Mouse (Mus musculus): ENCODE measurements around the gene Tmem214.

Tmem214 gene

DNA sequence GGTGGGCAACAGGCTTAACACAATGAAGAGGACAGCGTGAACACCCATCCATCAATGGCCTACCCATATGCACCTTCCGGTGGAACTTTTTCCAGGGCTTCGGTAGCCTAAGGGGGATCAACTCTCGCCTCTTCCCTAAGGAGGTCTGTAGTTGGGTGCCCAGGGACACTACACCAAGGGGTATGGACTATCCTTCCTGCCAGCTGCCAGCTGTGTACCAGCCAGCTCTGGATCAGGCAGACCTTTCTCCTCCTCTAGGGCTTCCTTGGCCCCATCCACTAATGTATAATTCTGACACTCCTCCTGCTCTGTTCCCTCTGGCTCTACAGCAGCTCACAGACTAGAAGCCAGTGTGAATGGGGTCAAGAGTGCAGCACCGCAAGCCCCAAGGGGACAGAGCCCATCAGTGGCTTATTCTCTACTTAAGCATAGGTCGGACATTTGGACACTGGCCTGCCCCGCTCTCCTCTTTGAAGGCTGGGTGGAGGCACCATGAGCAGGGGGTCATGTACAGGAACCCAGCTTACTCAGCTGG, 46.4 kb downstream of the Tmem214 start:
- in situ Hi-C loops (cut with MboI, MseI) = loop anchor here (10.0 kb wide), 1 partner anchor 1461 kb away; no protein-coding TSS in a partner anchor

DNA sequence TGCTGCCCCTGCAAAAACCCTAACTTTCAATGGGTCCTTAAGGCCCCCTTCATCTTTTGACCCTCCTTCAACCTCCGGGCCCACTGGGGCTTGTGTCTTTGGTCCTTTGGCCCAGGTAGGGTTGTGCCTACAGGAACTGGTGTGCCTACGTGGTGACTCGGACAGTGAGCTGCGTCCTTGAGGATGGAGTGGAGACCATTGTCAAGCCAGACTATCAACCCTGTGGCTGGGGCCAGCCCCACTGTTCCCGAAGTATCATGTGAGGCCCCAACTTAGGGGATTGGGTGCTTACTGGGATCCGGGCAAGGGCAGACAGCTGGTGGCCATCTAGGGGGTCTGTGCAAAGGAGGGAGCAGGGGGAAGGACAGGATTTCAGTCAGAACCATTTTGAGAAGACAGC, 47.0 kb downstream of the Tmem214 start:
- in situ Hi-C loops (cut with MboI, MseI) = loop anchor here (5.0 to 10.0 kb wide), 2 partner anchors 43 to 1460 kb away; no protein-coding TSS in a partner anchor

DNA sequence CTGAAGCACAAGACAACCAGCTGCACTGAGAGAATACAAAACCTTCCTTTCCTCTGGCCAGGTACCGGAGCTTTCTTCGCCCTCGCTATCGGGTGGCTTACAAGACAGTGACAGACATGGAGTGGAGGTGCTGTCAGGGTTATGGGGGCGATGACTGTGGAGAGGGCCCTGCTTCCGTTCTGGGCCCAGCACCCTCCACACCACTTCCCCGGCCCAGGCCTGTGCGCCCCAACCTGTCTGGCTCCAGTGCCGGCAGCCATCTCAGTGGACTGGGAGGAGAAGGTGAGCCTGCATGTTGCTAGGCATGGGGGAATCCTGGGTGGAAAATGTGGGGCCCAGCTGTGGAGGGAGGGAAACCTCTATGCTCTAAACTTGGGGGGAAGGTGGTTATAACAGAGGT, 47.6 kb downstream of the Tmem214 start:
- in situ Hi-C loops (cut with MboI, MseI) = loop anchor here (5.0 to 10.0 kb wide), 2 partner anchors 43 to 1459 kb away; no protein-coding TSS in a partner anchor

DNA sequence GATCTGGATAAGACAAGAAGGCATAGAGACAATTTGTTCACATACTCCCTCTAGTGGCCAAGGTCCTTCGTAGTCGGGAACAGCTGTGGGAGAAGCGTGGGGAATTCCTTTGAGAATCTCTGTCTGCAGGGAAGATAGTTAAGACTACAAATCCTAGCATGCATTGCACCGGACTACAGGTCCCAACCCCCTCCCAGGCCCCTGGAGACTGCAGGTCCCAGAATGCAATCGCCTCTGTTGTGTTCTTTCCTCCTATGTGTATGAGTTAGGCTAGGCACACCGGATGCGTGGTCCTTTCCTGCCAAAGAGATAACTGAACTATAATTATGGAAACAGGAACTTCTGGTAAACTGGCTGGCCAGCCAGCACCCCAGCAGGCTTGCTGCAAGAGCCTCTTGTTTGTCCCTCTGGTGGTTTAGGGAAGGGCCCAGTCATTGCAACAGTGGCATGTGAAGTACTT, 48.2 kb downstream of the Tmem214 start:
- in situ Hi-C loops (cut with MboI, MseI) = loop anchor here (5.0 to 10.0 kb wide), 2 partner anchors 44 to 1459 kb away; no protein-coding TSS in a partner anchor

DNA sequence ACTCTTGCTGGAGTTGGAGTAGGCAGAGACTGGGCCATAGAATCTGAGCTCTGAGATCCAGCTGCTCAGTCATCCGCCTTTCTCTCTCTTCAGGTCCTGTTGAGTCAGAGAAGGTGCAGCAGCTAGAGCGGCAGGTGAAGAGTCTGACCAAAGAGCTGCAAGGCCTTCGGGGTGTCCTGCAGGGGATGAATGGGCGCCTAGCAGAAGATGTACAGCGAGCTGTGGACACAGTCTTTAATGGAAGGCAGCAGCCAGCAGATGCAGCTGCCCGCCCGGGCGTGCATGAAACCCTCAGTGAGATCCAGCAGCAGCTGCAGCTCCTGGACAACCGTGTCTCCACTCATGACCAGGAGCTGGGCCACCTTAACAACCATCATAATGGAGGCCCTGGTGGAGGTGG, 49.0 kb downstream of the Tmem214 start:
- in situ Hi-C loops (cut with MboI, MseI) = loop anchor here (5.0 to 10.0 kb wide), 2 partner anchors 45 to 1458 kb away; no protein-coding TSS in a partner anchor

DNA sequence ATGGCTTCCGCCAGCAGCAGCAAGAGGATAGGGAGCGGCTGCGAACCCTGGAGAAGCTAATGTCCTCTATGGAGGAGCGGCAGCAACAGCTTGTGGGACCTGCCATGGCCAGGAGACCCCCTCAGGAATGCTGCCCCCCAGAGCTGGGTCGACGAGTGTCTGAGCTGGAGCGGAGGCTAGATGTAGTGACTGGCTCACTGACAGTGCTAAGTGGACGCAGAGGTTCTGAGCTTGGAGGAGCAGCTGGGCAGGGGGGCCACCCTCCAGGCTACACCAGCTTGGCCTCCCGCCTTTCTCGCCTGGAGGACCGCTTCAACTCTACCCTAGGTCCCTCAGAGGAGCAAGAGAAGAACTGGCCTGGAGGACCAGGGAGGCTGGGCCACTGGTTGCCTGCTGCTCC, 49.5 kb downstream of the Tmem214 start:
- in situ Hi-C loops (cut with MboI, MseI) = loop anchor here (5.0 to 10.0 kb wide), 2 partner anchors 45 to 1457 kb away; no protein-coding TSS in a partner anchor

DNA sequence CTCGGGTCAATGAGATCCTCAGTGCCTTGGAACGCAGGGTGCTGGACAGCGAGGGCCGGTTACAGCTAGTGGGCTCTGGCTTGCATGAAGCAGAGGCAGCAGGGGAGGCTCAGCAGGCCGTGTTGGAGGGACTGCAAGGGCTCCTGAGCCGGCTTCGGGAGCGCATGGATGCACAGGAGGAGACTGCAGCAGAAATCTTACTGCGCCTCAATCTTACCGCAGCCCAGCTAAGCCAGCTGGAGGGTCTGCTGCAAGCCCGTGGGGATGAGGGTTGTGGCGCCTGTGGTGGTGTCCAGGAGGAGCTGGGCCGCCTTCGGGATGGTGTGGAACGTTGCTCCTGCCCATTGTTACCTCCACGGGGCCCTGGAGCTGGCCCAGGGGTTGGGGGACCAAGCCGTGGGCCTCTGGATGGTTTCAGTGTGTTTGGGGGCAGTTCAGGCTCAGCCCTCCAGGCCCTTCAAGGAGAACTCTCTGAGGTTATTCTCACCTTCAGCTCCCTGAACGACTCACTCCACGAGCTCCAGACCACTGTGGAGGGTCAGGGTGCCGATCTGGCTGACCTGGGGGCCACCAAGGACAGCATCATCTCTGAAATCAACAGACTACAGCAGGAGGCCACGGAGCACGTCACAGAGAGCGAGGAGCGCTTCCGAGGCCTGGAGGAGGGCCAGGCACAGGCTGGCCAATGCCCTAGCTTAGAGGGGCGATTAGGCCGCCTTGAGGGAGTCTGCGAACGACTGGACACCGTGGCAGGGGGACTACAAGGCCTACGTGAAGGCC, 50.3 kb downstream of the Tmem214 start:
- in situ Hi-C loops (cut with MboI, MseI) = loop anchor here (5.0 to 10.0 kb wide), 2 partner anchors 46 to 1457 kb away; no protein-coding TSS in a partner anchor

DNA sequence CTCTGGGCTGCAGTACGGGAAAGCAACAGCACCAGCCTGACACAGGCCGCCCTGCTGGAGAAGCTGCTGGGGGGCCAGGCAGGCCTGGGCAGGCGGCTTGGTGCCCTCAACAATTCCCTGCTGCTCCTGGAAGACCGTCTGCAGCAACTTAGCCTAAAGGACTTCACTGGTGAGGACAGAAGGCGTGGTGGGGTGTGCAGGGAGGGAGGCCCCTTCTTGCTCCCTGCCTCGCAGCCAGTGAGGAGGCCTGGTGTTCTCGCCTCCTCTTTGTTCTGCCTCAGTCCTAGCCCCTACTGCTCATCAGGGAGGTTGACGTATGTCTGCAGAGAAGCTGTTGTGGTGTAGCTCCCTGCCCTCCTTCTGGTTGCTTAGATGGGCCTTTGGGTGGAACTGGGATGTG, 50.9 kb downstream of the Tmem214 start:
- in situ Hi-C loops (cut with MboI, MseI) = loop anchor here (5.0 to 10.0 kb wide), 2 partner anchors 46 to 1456 kb away; no protein-coding TSS in a partner anchor

DNA sequence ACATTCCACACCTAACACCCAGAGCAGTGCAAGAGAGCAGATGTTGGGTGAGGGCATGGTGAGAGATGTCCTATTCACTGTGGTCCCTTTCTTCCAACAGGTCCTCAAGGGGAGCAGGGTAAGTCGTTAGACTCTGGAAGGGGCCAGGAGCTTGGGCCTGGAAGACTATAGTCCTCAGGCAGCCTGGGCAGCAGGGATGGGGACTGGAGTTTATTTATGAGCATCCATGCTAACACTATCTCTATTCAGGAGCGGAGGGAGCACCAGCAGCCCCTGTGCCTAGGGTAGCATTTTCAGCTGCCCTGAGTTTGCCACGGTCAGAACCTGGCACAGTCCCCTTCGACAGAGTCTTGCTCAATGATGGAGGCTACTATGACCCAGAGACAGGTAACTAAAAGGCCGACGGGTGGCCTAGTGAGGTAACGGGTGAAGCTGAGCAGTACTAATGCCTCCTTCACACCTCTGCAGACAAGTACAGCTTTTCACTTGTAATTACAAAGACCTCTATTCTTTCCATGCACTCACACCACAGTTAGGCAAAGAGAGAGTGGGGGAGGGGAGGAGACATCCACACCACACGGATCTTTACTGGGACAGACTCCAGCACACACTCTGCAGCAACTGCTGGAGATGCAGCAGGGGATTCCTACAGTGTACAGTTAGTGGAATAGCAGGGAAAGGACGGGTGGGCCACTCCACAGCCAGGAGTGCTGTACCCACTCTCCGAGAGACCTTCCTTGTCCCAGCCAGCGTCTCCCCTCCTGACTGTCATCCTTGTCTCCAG, 52.2 kb downstream of the Tmem214 start:
- in situ Hi-C loops (cut with MboI, MseI) = loop anchor here (5.0 to 10.0 kb wide), 2 partner anchors 48 to 1455 kb away; no protein-coding TSS in a partner anchor

DNA sequence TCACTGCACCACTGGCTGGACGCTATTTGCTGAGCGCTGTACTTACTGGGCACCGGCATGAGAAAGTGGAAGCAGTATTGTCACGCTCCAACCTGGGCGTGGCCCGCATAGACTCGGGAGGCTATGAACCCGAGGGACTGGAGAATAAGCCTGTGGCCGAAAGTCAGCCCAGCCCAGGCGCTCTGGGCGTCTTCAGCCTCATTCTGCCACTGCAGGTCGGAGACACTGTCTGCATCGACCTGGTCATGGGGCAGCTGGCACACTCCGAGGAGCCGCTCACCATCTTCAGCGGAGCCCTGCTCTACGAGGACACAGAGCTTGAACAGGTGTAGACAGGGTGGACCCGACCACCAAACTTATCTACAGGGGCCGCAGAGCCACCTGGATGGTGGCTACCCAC, 52.8 kb downstream of the Tmem214 start:
- in situ Hi-C loops (cut with MboI, MseI) = no loop called here

DNA sequence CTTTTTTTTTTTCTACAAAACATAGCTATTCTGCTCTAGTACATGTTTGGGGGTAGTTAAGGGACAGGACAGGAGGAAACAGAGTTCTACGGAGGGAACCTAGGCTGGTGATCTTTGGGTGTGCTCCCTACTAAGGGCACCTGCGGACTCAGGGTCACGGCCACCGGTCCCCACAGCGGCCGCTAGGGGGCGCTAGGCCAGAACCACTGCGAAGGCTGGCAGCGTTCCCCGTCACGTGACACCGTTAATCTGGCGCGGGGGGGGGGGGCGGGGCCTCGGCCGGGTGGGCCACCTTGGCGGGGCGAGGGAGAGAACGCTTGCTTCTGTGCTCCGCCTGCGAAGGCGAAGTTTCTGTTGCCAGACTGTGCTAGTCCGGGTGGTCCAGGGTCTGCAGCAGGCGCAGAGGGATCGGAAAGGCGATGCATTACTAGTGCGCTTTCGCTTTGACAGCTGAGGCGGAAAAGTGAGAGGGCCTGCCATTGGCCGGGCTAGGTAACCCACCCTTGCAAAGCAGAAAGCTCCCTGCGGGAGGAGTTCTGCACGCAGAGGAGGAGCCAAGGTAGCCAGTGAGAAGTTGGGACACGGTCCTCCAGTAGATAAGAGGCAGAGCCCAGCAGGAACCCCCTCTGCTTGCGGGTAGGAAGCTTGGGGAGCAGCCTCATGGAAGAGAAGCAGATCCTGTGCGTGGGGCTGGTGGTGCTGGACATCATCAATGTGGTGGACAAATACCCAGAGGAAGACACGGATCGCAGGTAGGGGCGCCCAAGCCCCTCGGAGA, 53.6 kb downstream of the Tmem214 start, which contains the start of gene Khk:
TSS of gene Khk (plus strand) at position 176 of the 778 bp plus-strand sequence.
- in situ Hi-C loops (cut with MboI, MseI) = no loop called here

DNA sequence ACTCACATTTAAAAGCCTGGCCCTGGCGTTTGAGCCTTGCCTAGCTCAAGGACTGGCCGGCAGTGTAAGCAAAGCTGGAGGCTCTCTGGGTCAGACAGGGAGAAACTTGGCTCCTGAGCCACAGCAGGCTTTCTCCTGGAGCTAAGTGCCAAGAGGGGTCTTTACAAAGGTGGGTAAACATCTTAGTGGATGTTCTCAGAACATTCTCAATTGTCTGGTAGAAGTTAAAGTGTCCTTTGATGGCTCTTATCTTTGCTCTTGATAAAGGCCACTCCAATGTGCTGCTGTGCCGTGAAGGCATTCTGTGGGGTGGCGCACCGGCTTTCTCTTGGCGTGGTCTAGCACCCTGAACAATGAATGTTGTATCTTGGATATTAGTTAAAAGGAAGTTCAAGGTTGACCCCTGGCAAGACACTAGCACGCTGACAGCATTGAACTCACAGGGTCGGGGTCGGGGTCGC, 54.8 kb downstream of the Tmem214 start:
- in situ Hi-C loops (cut with MboI, MseI) = no loop called here

DNA sequence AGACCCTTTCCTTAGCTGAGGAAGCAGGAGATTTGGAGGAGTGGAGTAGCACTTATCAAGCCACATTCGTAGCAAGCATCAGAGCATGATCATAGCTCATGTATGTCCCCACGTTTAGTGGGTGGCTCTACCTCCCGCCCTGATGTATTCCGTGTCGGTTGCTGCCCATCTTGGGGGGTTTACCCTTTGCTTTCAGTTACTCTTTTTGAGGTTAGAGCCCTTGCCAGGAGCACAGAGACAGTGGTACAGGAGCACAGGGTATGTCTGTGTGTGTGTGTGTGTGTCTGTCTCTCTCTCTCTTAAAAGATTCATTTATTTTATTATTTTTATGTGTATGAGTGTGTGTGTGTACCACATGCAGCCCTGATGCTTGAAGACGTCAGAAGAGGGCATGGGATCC, 55.3 kb downstream of the Tmem214 start:
- in situ Hi-C loops (cut with MboI, MseI) = no loop called here

DNA sequence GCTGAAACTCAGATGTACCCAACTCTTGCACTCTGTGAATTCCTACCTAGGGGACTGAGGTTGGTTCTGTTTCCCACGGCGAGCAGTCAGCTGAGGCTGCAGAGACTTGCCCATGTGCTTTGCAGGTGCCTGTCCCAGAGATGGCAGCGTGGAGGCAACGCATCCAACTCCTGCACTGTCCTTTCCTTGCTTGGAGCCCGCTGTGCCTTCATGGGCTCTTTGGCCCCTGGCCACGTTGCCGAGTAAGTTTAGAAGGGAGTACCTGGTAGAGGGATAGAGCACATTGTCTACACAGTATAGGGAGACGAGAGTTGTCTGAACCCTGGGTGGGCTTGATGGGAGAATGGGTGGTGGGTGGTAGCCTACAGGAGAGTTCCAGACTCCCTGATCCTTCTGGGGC, 56.8 kb downstream of the Tmem214 start:
- in situ Hi-C loops (cut with MboI, MseI) = no loop called here

DNA sequence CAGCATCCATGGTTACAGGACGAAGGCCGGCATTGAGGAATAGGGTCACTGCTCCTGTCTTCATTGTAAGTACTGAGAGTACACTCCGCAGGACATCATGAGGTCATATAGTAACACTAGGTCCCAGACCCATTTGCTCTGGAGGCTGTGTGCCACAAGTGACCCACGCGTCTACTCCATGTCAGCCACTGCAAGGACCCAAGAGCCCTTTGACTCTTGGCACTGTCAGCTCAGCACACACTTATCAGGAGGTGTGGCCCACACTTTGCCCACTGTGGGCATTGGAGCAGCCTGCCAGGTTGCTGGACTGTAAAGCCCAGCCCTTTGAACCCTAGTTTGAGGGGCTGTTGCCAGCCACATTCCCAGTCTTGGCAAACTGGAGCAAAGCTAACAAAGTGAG, 57.4 kb downstream of the Tmem214 start:
- in situ Hi-C loops (cut with MboI, MseI) = no loop called here

DNA sequence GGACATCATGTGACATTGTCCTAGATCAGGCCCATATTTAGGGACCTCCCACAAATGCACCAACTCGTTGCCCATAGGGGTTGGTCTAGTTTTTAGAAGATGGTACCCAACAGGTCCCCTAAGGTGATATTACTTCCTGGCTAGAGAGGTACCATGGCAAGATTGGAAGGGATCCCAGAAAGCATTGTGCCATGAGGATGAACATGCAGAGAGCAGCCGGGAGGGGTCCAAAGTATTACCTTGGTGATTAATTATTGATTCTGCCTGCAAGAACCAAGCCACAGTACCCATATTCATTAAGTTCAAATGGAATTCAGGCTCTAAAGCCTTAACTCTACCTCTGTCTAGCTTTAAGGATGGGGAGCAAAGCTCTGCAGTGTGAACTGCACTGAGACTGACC, 58.3 kb downstream of the Tmem214 start:
- in situ Hi-C loops (cut with MboI, MseI) = no loop called here

DNA sequence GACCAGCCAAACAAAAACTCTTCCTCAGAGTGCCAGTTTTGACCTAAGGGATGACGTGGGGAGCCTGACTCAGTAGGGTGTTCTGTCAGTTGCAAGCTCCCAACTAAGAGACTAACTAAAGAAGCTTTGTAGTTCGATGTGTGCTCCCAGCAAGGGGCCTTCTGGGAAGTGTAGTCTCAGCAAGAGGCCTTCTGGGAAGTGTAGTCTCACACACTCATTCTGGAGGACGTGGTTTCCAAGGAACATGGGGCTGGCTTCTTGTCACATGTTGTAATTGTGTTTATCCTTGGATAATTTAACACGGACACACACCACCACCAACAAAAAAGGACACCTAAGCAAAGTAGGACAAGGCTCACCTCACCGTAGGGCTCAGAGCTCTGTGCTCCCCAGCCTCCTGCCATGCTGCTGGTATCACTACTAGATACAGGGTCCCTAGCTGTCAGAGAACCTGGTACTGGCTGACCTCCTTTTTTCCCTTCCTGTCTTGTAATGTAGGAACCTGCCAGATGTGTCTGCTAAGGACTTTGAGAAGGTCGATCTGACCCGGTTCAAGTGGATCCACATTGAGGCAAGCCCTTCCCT, 60.2 kb downstream of the Tmem214 start:
- in situ Hi-C loops (cut with MboI, MseI) = no loop called here
